Mouse (Mus musculus): ENCODE results near the gene Mpg. TPM values are rescaled to one million over a fixed set of nuclear protein-coding genes. Genes with fewer than 3 reads are reported as not detected.

Gene Mpg
- total and polyA plus RNA-seq, 2 experiments from 2014 or later: 15.0 to 22.8 TPM

DNA sequence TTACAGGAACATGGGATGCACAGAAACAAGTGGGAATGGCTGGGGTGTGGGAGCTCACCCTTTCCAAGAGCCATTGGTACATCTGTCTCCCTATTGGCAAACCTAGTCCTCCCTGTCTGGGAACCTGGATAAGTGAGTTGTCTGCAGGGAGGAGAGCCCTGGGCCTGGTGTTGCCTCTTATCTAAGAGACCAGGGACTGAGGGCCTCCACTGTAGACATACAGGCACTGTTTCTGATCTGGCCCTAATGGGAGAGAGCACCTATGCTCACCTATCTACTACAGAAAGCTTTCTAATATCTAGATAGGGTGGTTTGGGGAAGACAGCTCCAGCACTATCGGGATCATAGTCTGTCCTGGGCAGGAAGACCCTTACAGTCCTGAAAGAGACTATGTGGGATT lies 29.8 kb downstream of the Mpg start:
- no peak overlapping the region for H3K4me2 ChIP-seq (ENCODE audit: low read depth, low read length)
- no peak for ATAC-seq (ENCODE audit: insufficient read depth, low read depth)
- H3K9ac ChIP-seq (replicated peaks; ENCODE audit: low read depth, low read length): no peak overlapping the region
- no peaks in the 10 kb centered on the region for H3K9me3 ChIP-seq (replicated peaks; ENCODE audit: control insufficient read depth, low read length)
- H3K4me1 ChIP-seq (ENCODE audit: control insufficient read depth, insufficient read depth): no peaks in the 10 kb centered on the region
- no peaks in the 10 kb centered on the region for H3K27me3 ChIP-seq (ENCODE audit: control insufficient read depth, insufficient read depth, low read length)
- DNase-seq (ENCODE audit: low spot score): no peak
- no peak overlapping the region for H3K27ac ChIP-seq (ENCODE audit: low read depth)
- peaks cover 49% of the 10 kb centered on the region for H3K36me3 ChIP-seq (replicated peaks; ENCODE audit: control insufficient read depth, insufficient read depth, low read length)
- TF ChIP-seq CTCF (IDR thresholded peaks at IDR 0.05; ENCODE audit: low read depth) (no peak), EP300 (IDR thresholded peaks at IDR 0.05; ENCODE audit: low read depth) (no peak)
- no peak overlapping the region for H3K4me3 ChIP-seq (ENCODE audit: low read depth, low read length)
- WGBS: 92% methylated on average over 1 of the region's 1 CpGs

GRCm38 (mm10) chr11:32256566-32256965 lies 30.3 kb downstream of the Mpg start:
- 83% methylated on average over 3 of the region's 3 CpGs for WGBS
- Histone ChIP-seq H3K4me2 (ENCODE audit: low read depth, low read length) (no peak overlapping the region), H3K9me3 (replicated peaks; ENCODE audit: control insufficient read depth, low read length) (no peaks in the 10 kb centered on the region), H3K27me3 (ENCODE audit: control insufficient read depth, insufficient read depth, low read length) (no peaks in the 10 kb centered on the region), H3K9ac (replicated peaks; ENCODE audit: low read depth, low read length) (no peak overlapping the region), H3K27ac (ENCODE audit: low read depth) (no peak overlapping the region), H3K4me3 (ENCODE audit: low read depth, low read length) (no peak overlapping the region), H3K36me3 (replicated peaks; ENCODE audit: control insufficient read depth, insufficient read depth, low read length) (peaks cover 50% of the 10 kb centered on the region), H3K4me1 (ENCODE audit: control insufficient read depth, insufficient read depth) (no peaks in the 10 kb centered on the region)
- TF ChIP-seq CTCF (IDR thresholded peaks at IDR 0.05; ENCODE audit: low read depth): no peak
- no peak for TF ChIP-seq EP300 (IDR thresholded peaks at IDR 0.05; ENCODE audit: low read depth)
- no peak for ATAC-seq (ENCODE audit: insufficient read depth, low read depth)
- no peak for DNase-seq (ENCODE audit: low spot score)

DNA sequence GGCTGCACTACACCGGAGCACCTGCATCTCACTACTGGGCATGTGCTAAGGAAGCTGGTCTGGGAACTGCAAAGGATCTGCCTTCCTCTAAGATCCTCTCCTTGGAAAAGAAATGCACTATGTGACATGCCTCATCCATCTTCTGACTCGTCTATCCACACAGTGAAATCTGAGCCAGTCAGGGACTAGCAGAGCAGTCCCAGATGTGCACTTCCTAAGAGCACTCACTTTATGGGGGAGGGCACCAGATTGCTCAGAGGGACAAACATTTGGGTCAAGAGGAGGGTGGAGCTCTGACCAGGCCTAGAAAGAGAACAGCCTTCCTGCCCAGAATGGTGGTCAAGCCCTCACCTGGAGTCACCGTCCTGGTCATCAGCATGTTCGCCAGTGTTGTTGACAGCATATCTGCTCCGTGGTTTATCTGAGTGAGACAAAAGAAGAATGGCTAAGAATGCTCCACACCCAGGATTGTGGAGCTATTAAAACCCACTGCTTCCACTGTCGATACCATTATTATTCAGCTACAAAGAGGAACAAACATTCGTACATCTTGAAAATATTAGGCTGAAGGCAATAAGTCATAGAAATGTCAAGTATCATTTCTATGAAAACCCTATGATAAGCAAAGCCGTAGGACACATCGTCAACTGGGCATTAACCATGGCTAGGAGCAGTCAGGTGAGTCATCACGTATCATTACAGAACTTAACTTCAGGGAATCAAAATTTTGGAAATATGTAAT lies 36.5 kb downstream of the Mpg start:
- Histone ChIP-seq H3K9ac (replicated peaks; ENCODE audit: low read depth, low read length) (no peak overlapping the region), H3K27me3 (ENCODE audit: control insufficient read depth, insufficient read depth, low read length) (no peaks in the 10 kb centered on the region), H3K4me1 (ENCODE audit: control insufficient read depth, insufficient read depth) (peaks cover 2% of the 10 kb centered on the region; the same call in 1 of the 2 replicates), H3K36me3 (replicated peaks; ENCODE audit: control insufficient read depth, insufficient read depth, low read length) (peaks cover 27% of the 10 kb centered on the region; the same call in 1 of the 2 replicates), H3K4me2 (ENCODE audit: low read depth, low read length) (no peak overlapping the region), H3K27ac (ENCODE audit: low read depth) (no peak overlapping the region), H3K9me3 (replicated peaks; ENCODE audit: control insufficient read depth, low read length) (no peaks in the 10 kb centered on the region), H3K4me3 (ENCODE audit: low read depth, low read length) (no peak overlapping the region)
- no peak for TF ChIP-seq CTCF (IDR thresholded peaks at IDR 0.05; ENCODE audit: low read depth)
- no peak for TF ChIP-seq EP300 (IDR thresholded peaks at IDR 0.05; ENCODE audit: low read depth)
- ATAC-seq (ENCODE audit: insufficient read depth, low read depth) (no peak), DNase-seq (ENCODE audit: low spot score) (no peak)
- WGBS: 67% methylated on average over 10 of the region's 10 CpGs

DNA sequence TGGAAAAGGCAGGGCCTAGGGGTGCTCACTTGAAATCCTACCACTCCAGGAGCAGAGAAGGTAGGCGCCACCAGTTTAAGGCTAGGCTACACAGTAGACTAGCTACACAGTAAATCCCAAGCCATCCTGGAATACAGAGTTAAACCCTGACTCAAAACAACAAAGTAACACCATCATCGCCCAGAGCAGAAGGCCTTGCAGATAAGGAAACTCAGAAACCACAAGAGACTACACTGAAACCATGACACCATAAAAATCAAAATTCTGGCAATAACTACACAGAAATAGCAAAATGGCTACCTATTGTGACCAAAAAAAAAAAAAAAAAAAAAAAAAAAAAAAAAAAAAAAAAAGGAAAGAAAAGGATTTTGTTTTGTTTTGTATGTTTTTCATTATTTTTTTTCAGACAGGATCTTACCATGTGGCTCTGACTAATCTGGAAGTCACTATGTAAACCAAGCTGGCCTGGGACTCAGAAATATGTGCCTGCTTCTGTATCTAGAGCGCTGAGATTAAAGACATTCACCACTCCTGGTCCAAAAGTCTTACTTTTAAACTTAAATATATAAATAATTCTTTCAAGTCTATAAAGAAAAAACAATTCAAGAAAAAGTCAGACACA lies 38.9 kb downstream of the Mpg start:
- Histone ChIP-seq H3K4me1 (ENCODE audit: control insufficient read depth, insufficient read depth) (peaks cover 4% of the 10 kb centered on the region; the same call in 1 of the 2 replicates), H3K4me3 (ENCODE audit: low read depth, low read length) (no peak overlapping the region), H3K9me3 (replicated peaks; ENCODE audit: control insufficient read depth, low read length) (no peaks in the 10 kb centered on the region), H3K27me3 (ENCODE audit: control insufficient read depth, insufficient read depth, low read length) (no peaks in the 10 kb centered on the region), H3K9ac (replicated peaks; ENCODE audit: low read depth, low read length) (no peak overlapping the region), H3K36me3 (replicated peaks; ENCODE audit: control insufficient read depth, insufficient read depth, low read length) (peaks cover 22% of the 10 kb centered on the region; the same call in 1 of the 2 replicates), H3K4me2 (ENCODE audit: low read depth, low read length) (no peak overlapping the region), H3K27ac (ENCODE audit: low read depth) (no peak overlapping the region)
- 89% methylated on average over 3 of the region's 3 CpGs for WGBS
- ATAC-seq (ENCODE audit: insufficient read depth, low read depth) (no peak), DNase-seq (ENCODE audit: low spot score) (no peak)
- TF ChIP-seq EP300 (IDR thresholded peaks at IDR 0.05; ENCODE audit: low read depth) (no peak), CTCF (IDR thresholded peaks at IDR 0.05; ENCODE audit: low read depth) (no peak)

DNA sequence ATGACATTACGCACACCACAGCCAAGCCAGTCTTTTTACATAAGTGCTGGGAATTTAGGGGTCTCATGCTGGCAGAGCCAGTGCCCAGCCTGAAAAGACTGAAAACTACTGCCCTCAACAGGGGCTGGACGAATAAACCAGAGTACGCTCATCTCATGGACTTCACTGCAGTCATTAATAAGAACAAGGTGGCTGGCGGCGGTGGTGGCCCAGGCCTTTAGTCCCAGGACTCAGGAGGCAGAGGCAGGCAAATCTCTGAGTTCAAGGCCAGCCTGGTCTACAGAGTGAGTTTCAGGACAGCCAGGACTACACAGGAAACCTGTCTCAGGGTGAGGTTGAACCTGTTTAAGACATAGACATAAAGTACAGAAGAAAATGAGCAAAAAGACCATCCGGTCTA lies 39.9 kb downstream of the Mpg start:
- DNase-seq (ENCODE audit: low spot score) (no peak), ATAC-seq (ENCODE audit: insufficient read depth, low read depth) (no peak)
- Histone ChIP-seq H3K4me3 (ENCODE audit: low read depth, low read length) (no peak overlapping the region), H3K9me3 (replicated peaks; ENCODE audit: control insufficient read depth, low read length) (no peaks in the 10 kb centered on the region), H3K4me2 (ENCODE audit: low read depth, low read length) (no peak overlapping the region), H3K36me3 (replicated peaks; ENCODE audit: control insufficient read depth, insufficient read depth, low read length) (peaks cover 13% of the 10 kb centered on the region; the same call in 1 of the 2 replicates), H3K27me3 (ENCODE audit: control insufficient read depth, insufficient read depth, low read length) (no peaks in the 10 kb centered on the region), H3K4me1 (ENCODE audit: control insufficient read depth, insufficient read depth) (peaks cover 4% of the 10 kb centered on the region; the same call in 1 of the 2 replicates), H3K27ac (ENCODE audit: low read depth) (no peak overlapping the region), H3K9ac (replicated peaks; ENCODE audit: low read depth, low read length) (no peak overlapping the region)
- no peak for TF ChIP-seq EP300 (IDR thresholded peaks at IDR 0.05; ENCODE audit: low read depth)
- TF ChIP-seq CTCF (IDR thresholded peaks at IDR 0.05; ENCODE audit: low read depth): no peak
- 91% methylated on average over 6 of the region's 6 CpGs for WGBS
